Mouse (Mus musculus): ENCODE measurements around the gene Npas3.
"Not testable (repeated sequence)": the region's sequence is repeated elsewhere in the genome, so short reads cannot be mapped to it uniquely, and the experiment has no call there.

Gene Npas3

DNA sequence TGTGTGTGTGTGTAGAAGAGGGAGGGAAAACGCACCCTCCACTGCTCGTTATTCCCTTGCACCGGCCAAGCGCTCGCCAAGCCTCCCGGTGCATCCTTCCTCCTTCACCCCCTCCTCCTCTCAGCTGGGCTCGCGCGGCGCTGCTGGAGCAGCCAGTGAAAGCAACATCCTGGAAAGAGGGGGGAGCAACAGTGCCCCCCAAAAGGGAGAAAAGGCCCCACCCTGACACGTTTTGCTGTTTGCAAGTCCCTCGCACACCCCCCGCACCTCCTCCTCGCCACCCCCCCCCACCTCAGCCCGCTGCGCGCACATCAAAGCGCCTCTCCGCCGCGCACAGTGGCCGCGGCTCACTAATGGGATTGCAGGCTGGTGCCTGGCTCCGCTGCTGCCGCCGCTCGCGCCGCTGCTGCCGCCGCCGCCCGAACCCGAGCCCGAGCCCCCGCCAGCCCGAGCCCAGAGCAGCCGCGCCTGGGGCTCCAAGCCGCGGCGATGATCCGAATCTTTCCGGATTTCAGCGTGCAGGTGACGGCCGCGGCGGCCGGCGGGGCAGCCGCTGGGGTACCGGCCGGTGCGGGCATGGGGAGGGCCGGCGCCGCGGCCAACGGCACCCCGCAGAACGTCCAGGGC, at the start of gene Npas3:
Gene Npas3 (plus strand): TSS at position 577 of the 627 bp plus-strand sequence.
- in situ Hi-C loops (cut with MboI; ENCODE audit: low sequenced_read_pairs) = no loop called here

DNA sequence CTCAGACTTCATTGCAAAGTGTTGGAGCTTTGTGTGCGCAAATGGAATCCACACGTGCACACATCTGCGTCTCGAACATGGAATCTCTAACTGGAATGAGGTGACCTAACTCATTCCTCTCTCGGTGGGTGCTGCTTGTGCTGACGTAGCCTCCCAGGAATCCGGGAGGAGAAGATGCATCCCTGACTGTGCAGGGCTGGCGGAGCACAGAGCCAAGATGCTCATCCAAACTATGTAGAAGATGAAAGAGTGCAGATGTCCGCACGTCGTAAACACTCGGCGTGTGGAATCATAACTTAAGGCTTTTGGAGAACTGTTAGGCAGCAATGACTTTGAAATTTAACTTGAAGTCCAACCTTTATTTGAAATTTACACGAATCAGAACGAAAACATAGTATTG, 31.3 kb upstream of the Npas3 start:
- in situ Hi-C loops (cut with MboI; ENCODE audit: low sequenced_read_pairs) = no loop called here

DNA sequence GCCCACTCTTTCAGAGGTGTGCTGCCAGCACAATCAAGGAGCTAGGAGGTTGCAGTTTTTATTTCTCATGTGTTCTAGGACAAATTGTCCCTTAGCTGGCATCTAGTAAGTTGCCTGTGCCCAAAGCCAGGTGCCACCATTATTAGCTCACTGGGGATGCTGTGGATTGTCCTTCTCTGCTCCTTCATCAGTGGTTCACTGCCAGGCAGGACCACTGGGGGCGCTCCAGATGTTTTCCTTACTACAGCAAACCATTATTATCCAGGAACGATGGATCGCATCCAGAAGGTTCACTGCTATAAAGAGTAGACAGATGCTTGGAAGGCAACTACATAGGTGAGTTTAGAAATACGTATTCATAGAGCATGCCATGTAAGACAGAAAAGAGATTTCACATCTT, 25.7 kb upstream of the Npas3 start:
- in situ Hi-C loops (cut with MboI; ENCODE audit: low sequenced_read_pairs) = no loop called here

DNA sequence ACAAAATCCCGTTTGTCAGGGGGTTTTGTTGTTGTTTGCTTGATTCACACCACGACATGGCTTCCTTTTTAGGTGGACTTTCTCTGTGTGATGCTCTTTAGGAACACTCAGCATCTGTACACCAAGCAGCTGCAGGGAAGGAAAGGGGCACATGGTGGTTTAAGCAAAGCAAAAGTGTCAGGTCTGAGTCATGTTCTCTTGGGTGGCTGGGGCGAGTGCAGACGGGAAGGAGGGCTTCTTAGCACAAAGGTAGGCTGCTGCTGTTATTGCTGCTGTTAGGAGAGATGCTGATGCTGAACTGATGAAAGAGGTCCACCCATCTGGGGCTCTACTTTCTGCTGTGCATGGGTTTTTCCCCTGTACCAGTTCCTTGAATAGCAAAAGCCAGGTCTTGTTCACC, 21.1 kb upstream of the Npas3 start:
- in situ Hi-C loops (cut with MboI; ENCODE audit: low sequenced_read_pairs) = no loop called here

DNA sequence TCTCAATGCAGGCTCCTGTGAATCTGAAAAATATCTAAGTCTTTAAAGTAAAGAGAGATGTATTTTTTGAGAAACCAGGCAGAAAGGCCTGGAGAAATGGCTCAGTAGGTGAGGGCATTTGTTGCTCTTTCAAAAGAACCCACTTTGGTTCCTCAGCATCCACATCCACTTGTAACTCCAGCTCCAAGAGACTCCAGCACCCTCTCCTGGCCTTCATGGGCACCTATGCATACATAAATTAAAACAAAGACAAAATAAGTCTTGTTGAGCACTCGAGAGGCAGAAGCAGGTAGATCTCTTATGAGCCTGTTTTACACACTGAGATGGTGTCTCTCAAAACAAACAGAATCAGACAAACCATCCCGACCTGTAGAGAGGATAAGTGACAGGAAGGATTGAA, 19.1 kb upstream of the Npas3 start:
- in situ Hi-C loops (cut with MboI; ENCODE audit: low sequenced_read_pairs) = no loop called here

DNA sequence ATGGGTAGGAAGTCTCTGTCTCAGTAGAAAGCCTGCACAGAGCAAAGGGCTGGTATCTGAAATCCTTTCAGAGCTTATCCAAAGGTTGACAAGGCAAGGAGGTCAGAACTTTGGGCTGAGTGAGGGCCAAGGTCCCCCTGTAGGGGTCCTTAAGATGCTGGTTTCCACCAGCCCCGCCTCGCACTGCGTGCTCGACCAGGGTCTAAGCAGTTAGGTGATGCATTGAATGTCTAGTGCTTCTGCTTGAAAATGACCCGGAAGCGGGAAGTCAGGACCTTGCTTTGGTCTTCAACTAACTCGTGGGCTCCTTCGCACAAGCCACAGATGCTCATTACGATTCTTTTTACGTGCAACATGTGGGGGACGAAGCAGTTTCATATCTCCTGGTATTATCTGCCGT, 2.3 kb upstream of the Npas3 start:
- in situ Hi-C loops (cut with MboI; ENCODE audit: low sequenced_read_pairs) = no loop called here

DNA sequence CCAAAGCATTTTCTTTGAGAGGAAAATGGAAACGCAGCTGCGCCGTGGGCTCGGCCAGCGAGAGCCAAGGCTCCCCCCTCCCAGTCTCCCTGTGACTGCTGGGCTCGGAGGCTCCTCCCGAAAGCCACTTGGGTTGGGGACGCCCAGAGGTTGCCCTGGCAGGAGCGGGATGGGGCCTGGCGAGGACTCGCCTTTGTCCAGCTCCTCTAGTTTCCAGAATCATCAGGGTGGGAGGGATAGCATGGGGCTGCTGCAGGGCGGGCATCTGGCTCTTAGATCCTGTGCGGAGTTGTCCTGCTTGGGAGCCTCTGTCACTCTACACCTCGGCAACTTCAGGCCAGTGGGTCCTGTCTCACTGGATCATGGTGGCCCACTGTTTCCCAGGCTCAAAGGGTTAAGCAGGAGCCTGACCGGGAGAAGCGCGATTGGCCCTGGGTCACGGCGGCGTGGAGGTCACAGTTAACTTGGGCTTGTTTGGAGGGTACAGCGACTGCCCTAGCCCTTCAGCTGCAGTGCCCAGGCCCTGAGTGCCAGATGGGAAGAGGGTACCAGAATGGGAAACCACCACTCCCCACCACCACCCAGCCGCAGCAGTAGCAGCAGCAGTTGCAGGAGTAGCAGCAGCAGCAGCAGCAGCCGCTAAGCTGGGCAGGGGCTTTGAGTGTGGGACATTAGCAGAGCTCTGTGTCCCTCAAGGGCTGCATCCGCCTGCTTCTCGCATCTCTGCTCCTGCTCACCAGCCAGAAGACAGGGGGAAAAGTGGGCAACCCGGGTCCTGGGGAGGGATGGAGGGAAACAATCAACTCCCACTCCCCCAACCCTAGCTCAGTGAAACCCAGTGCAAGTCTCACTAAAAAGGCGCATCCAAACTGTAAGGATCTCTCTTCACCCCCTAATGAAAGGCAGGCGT, 1.6 kb upstream of the Npas3 start:
- in situ Hi-C loops (cut with MboI; ENCODE audit: low sequenced_read_pairs) = no loop called here

DNA sequence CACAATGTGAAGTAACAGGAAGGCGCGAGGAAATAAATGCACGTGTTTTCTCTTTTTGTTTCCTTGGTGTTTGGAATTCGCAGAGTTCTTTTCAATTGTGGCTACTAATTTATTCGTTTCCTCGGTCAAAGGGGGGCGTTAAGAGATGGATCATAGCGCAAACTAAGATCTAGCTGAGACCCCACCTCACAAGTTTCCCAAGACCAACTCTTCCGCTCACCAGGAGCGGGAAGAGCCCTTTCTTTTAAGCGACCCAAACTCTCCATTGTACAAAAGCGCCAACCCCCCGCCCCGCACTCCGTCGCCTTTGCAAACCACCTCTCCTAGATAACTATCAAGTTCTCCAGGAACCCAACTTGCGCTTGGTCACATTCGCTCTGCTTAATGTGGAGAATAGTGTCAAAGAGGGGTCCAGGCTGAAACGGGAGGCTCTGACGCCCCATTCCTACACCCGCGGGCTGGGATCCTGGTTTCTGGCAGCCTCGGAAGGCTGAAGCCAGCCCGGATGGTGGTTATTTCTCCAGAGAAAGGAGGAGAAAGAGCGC, 914 bp upstream of the Npas3 start:
- in situ Hi-C loops (cut with MboI; ENCODE audit: low sequenced_read_pairs) = no loop called here

DNA sequence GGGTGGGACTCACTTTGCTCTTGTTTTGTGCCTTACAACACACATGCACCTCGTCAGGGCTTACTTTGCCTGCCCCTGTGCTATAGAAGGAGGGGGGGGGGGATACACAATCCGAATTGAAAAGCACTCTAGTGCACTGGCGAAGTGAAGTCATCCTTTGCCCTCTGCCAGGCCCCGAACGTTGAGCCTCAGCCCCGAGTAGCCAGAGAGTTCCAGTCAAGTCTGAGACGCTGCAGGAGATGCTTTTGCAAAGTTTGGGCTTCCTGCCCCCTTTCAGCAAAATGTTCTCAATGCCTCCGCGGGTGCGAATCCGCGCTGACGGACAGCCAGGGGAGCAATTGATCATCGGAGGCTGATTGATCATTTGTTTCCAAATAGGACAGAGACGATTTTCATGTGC, 319 bp downstream of the Npas3 start:
- in situ Hi-C loops (cut with MboI; ENCODE audit: low sequenced_read_pairs) = no loop called here

DNA sequence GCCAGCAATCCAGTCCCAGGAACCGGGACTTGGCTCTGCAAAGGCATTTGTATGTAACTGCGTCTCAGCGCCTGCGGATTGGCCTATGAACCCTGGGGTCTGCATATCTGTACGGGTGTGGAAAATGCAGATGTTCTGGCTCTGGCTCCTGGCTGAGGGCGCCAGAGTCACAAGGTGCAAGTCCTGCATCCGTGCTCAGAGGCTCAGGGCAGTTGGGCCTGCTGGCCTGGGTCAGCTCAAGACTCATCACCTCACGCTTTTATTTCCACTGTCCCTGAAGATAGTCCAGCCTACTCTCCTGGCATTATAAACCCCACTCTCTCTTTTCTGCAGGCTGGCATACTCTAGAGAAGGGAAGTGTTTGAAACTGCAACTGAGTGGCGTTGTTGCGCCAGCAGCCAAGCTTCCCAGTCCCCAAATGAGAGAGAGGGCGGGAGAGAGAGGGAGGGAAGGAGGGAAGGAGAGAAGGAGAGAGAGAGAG, 3.3 kb downstream of the Npas3 start:
- in situ Hi-C loops (cut with MboI; ENCODE audit: low sequenced_read_pairs) = no loop called here

DNA sequence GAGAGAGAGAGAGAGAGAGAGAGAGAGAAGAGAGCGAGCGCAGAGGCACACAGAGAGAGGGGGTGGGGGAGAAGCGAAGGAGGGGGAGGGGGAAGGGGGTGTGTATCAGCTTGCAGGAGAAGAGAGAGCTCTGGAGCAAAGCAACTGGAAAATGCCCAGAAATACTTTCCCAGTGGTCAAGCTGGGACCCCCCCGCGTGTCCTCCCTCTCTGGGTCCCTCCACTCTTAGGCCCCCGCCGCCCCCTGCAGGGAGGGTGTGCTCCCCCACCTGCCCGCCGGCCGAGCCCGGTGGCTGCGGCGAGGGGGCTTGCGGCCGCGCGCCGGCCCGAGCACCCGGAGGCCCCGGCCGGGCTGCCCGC, 3.7 kb downstream of the Npas3 start:
- in situ Hi-C loops (cut with MboI; ENCODE audit: low sequenced_read_pairs) = no loop called here

DNA sequence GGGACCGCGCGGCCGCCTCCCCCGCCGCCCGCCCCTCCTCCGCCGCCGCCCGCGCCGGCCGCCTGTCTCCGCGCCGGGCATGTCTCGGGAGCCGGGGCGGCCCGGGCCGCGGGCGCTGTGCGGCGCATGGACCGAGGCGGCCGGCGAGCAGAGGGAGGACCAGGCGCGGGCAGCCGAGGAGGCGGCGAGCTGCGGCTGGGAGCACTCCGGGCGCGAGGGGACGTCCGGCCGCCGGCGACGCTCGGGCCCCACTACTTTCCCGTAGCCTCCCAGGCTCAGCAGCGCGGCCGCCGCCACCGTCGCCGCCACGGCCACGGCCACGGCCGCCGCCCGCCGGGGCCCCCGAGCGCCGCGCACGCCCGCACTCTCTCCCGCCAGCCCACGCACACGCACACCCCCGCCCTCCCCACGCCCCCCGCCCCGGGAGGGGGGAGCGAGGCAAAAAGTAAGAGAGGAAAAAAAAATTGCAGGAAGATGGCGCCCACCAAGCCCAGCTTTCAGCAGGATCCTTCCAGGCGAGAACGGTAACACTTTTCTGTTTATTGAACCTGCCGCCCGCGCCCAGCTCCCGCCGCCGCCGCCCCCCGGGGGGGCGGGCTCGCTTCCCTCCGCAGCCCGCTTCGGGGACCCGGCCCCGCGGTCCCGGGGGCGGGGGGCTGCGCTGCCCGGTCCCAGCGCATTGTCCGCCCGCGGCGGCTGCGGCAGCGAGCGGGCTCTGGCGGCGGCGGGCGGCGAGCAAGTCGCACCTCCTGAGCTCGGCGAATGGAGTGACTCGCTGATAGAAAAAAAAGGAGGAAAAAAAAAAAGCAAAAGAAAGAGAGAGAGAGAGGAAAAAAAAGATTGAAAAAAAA, 4.3 kb downstream of the Npas3 start:
- in situ Hi-C loops (cut with MboI; ENCODE audit: low sequenced_read_pairs) = no loop called here

DNA sequence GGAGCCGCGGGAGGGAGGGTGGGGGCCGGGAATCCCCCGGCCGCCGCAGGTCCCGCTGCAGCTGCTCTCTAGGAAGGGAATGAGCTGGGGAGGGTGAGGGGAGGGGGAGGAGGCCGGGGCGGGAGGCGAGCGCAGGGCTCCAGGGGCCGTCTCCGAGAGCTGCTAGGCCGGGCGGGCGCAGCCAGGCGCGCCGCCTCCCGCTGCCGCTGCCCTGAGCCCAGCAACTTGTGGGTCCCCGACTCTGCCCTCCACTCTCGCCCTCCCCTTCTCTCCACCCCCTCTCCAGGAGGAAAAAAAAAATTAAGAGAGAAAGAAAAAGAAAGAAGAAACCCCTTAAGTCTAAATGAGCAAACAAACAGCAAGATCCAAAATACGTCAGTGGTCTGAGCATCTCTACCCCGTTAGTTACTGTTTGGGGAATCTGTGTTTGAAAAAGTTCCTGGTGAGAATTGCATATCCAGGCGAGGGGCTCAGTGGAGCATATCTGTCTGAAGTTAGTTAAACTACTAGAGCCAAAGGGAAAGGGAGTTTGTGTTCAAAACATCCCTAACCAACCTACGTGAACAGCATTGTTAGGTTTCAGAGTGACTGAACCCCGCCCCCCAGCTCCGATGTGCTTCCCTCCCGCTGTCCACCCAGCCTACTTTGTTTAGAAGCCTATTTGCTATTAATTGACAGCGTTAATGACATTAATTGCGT, 5.1 kb downstream of the Npas3 start:
- in situ Hi-C loops (cut with MboI; ENCODE audit: low sequenced_read_pairs) = no loop called here

DNA sequence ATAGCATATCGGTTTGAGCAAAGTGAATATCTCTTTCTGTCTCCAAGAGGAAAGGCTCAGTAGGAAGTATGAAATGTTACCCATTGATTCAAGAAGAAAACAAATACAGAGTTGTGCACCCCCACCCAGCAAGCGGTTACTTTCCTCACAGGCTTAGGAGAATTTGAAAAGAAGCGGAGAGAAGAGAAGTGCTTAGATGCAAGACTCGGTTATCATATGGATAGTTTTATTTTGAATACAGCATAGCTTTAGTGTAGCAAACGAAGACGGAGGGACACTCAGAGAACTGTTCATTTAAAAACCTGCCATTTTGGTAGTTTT, 5.6 kb downstream of the Npas3 start:
- in situ Hi-C loops (cut with MboI; ENCODE audit: low sequenced_read_pairs) = no loop called here

DNA sequence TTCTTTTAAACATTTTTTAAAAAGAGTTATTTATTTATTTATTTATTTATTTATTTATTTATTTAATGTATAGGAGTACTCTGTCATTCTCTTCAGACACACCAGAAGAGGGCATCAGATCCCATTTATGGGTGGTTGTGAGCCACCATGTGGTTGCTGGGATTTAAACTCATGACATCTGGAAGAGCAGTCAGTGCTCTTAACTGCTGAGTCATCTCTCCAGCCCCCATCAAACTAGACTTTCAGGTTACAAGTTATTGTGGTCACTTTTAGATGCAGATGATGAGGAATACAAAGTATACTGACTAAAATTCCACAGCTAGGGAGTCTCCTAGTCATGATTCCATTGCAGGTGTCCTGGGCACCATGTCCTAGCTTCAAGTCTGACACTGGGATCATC, 26.0 kb downstream of the Npas3 start:
- in situ Hi-C loops (cut with MboI; ENCODE audit: low sequenced_read_pairs) = not testable (repeated sequence)

DNA sequence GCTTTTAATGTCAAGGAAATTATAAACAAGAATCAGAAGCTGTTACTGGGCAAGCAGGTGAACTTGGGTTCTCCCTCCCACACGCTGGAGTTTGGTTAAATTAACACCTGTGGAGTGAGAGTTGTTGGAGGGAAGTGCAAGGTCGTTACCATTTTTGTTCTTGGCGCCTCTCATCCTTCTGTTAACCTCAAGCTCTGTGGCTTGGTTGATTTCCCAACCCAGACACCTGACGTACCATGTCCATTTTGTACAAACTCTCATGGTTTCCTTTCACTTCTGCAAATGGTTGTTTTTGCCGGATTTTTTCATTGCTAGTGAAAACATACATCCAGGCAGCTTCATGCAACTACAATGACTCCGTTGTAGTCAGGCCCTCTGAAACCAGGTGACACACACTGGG, 28.9 kb downstream of the Npas3 start:
- in situ Hi-C loops (cut with MboI; ENCODE audit: low sequenced_read_pairs) = no loop called here

DNA sequence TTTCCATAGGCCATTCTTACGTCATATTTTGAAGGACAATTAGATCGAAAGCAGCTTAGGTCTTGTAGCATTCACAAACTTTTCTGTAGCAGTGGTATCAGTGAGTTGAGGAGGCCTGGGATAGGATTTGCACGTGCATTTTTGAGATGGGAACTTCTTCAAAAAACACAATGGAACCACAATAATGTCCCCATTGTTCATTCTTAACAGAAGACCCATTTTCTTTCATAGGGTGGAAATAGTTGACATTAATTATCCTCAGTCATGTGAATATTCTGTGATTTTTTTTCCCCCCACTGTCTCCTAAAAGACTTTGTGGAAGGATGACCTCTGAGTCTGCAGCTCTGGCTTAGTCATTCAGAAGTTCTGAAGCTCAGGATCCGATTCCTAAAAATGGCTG, 41.9 kb downstream of the Npas3 start:
- in situ Hi-C loops (cut with MboI; ENCODE audit: low sequenced_read_pairs) = no loop called here

DNA sequence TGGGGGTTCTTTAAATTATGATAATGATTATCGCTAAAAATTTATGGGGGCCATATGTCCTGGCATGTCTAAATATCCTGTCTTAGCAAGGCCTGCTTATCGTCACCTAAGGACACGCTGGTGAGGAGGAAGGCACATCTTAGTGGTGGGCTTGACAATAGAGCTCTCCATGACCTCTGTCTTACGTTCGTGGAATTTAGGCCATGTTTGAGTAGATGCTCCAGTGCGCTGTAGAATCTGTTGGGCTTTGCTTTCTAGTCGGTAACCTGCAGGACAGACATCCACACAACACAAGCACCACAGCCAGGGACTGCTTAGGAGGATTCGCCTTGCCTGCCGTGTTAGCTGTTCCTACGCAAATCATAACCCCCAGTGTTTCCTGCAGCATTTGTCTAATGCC, 42.4 kb downstream of the Npas3 start:
- in situ Hi-C loops (cut with MboI; ENCODE audit: low sequenced_read_pairs) = no loop called here

DNA sequence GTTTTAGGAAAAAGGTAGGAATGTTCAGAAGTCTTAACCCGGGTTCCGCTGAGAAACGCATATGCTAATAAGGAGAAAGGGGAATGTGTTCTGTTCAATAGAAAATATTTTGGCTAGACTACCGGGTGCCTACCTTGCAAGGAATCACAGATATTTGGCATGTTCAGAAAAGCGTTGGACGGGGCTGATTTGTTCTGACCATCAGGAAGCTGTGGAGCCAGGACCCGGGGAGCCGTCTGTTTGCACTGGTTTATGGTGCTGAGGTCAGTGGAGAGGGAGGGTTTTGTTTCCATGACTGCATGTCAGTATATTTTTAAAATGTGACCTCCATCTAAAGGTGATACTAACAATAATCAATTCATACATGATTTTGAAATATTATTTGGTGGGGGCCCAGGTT, 43.5 kb downstream of the Npas3 start:
- in situ Hi-C loops (cut with MboI; ENCODE audit: low sequenced_read_pairs) = no loop called here

DNA sequence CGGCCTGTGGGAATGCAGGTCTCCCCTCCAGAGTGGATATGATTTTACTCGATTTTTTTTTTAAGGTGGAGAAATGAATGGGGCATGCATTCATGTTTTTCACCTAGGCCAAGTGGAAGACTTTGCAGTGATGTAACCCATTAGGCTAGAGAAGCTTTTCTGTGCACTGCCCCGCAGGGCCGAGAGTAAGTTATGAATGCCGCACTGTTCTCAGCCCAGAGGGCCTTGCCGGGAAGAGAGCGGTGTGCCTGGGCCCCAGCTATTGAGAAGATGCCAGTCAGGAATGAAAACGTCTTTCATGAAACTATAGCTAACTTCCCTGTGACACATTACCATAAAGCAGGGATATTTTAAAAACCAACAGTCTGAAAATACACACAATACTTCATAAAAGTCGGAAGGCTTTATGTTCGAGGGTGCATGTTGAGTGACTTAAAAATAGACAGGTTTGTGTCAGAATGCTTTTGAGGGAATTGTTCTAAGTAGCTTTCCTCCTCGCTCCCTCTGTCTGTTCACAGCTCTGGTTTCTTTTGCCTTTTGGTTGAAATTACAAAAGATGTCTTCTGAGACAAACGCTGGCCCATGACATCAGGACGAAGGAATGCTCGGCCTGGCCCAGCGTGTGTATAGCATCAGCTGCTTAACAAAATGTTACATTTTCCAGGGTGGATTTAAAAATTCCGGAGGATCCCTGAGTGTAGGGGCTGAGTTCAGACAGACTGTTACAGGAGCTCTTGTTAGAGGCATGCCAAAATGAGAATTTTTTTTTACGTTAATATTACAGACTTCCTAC, 44.2 kb downstream of the Npas3 start:
- in situ Hi-C loops (cut with MboI; ENCODE audit: low sequenced_read_pairs) = no loop called here
